Mouse (Mus musculus) liver, embryonic 14.5 days (tissue): ENCODE results near the gene Bok.

ENCODE experiments used
- CTCF ChIP-seq: IDR thresholded peaks from 2 replicates; pipeline ENCODE4 v1.5.1; 2016; ENCODE audit warnings: antibody characterized with exemption, low read depth, control low read depth
- EP300 ChIP-seq: IDR thresholded peaks from 2 replicates; pipeline ENCODE4 v1.6.1; 2016; ENCODE audit warnings: antibody characterized with exemption, low read depth

DNA sequence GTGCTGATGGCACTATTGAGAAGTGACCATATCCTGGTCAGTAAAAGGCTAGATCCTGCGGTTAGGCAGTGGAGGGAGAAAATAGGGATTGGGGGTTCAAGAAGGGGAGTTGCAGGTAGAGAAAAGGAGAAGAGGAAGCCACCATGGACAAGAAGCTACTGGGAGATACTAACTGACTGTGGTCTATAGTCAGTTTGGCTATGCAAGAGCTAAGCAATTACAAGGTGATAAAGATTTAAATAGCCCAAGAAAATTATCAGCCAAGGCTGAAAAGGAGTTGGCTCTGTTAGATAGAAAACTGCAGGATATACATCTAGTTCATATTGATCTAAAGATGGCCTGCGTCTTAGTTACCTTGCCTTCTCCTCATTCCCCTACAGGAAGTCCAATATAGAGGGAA is 42.8 kb upstream of the Bok start:
- no peak for TF ChIP-seq CTCF
- no peak for TF ChIP-seq EP300
